ENCODE assay signal across 9 mouse cellular contexts in genomic region chr11:119916102-119916790, GRCm38 (mm10). TPM values are rescaled to one million over a fixed set of nuclear protein-coding genes. Genes with fewer than 3 reads are reported as not detected.
DNase-seq lines count a peak whose midpoint lies in the region; ATAC-seq lines count a peak whose summit lies in the region.
"Had no signal": no experiment of that assay in that cellular context is flagged by ENCODE, and none has a peak within 500 bp of the region (broad histone marks: within the 10 kb centered on the region; RNA-seq: fewer than 3 reads in every experiment).

No protein-coding gene starts in this region.

- no peak for ATAC-seq in forebrain, embryonic 12.5 days (ENCODE audit: low FRiP score)
- ATAC-seq in forebrain, embryonic 11.5 days (replicated peaks; ENCODE audit: low FRiP score): no peak
- peak; percentile 75 for ATAC-seq in intestine, embryonic 15.5 days
- peak; percentile 47; the same call in 1 of the 2 replicates for ATAC-seq in liver, embryonic 16.5 days (ENCODE audit: low read depth)
- ATAC-seq in megakaryocyte-erythroid progenitor cell, adult 5-6 weeks (replicated peaks; ENCODE audit: low FRiP score, low TSS enrichment, poor library complexity, severe bottlenecking): no peak

- H3K4me2 ChIP-seq in forebrain, embryonic 12.5 days: no peak overlapping the region
- no peak overlapping the region for H3K4me2 ChIP-seq in forebrain, embryonic 11.5 days (ENCODE audit: low read depth, low read length, severe bottlenecking)
- H3K4me2 ChIP-seq in intestine, embryonic 15.5 days (replicated peaks): peak overlapping the region; percentile 95
- no peak overlapping the region for H3K4me2 ChIP-seq in liver, embryonic 16.5 days (ENCODE audit: low read depth, low read length)

- no peak overlapping the region for H3K9ac ChIP-seq in forebrain, embryonic 12.5 days
- H3K9ac ChIP-seq in forebrain, embryonic 11.5 days (ENCODE audit: low read length): no peak overlapping the region
- H3K9ac ChIP-seq in intestine, embryonic 15.5 days: 0 out of 2 replicates have a peak overlapping the region, but pooled peaks have one; percentile 10
- no peak overlapping the region for H3K9ac ChIP-seq in liver, embryonic 16.5 days (ENCODE audit: low read depth, low read length)
- H3K9ac ChIP-seq: neural tube, embryonic 12.5 days had no signal

- no peaks in the 10 kb centered on the region for H3K9me3 ChIP-seq in forebrain, embryonic 12.5 days
- no peaks in the 10 kb centered on the region for H3K9me3 ChIP-seq in forebrain, embryonic 11.5 days (ENCODE audit: control insufficient read depth, low read length)
- H3K9me3 ChIP-seq in intestine, embryonic 15.5 days: no peaks in the 10 kb centered on the region
- H3K9me3 ChIP-seq in liver, embryonic 16.5 days (replicated peaks; ENCODE audit: control insufficient read depth, low read length): no peaks in the 10 kb centered on the region
- H3K9me3 ChIP-seq: neural tube, embryonic 12.5 days had no signal

- no peak overlapping the region for H3K4me3 ChIP-seq in forebrain, embryonic 12.5 days (replicated peaks)
- H3K4me3 ChIP-seq in forebrain, embryonic 11.5 days (ENCODE audit: low read depth, low read length): no peak overlapping the region
- H3K4me3 ChIP-seq in brown adipose tissue, adult 24 weeks (ENCODE audit: insufficient read depth, low read depth, low read length): 0 out of 2 replicates have a peak overlapping the region, but pooled peaks have one; percentile 2
- H3K4me3 ChIP-seq in intestine, embryonic 15.5 days (replicated peaks): no peak overlapping the region; the same call in 1 of the 2 replicates
- H3K4me3 ChIP-seq in liver, embryonic 16.5 days (ENCODE audit: low read depth, low read length): no peak overlapping the region
- H3K4me3 ChIP-seq: neural tube, embryonic 12.5 days had no signal

- DNase-seq in forebrain, embryonic 11.5 days (ENCODE audit: low spot score): no peak
- no peak for DNase-seq in layer of hippocampus, postnatal 10 days (ENCODE audit: low spot score in 2 of 2)
- no peak for DNase-seq in cerebellum, adult 11 months

- 92% methylated on average over 15 of the region's 15 CpGs for WGBS in forebrain, embryonic 12.5 days
- 93% methylated on average over 15 of the region's 15 CpGs for WGBS in forebrain, embryonic 11.5 days
- 71% methylated on average over 15 of the region's 15 CpGs for WGBS in intestine, embryonic 15.5 days
- WGBS in liver, embryonic 16.5 days (ENCODE audit: insufficient replicate concordance): 75% methylated on average over 15 of the region's 15 CpGs

- peaks cover 48% of the 10 kb centered on the region for H3K36me3 ChIP-seq in forebrain, embryonic 12.5 days (replicated peaks)
- peaks cover 5% of the 10 kb centered on the region; the same call in 1 of the 2 replicates for H3K36me3 ChIP-seq in forebrain, embryonic 11.5 days (ENCODE audit: control insufficient read depth, insufficient read depth, low read length)
- H3K36me3 ChIP-seq in intestine, embryonic 15.5 days: peaks cover 24% of the 10 kb centered on the region
- peaks cover 19% of the 10 kb centered on the region for H3K36me3 ChIP-seq in liver, embryonic 16.5 days (ENCODE audit: control insufficient read depth, insufficient read depth)

- H3K27ac ChIP-seq in forebrain, embryonic 12.5 days: 0 out of 2 replicates have a peak overlapping the region, but pooled peaks have one; percentile 6
- H3K27ac ChIP-seq in forebrain, embryonic 11.5 days (ENCODE audit: low read depth, low read length): no peak overlapping the region
- H3K27ac ChIP-seq in brown adipose tissue, adult 24 weeks (replicated peaks; ENCODE audit: low read depth, low read length): no peak overlapping the region
- H3K27ac ChIP-seq in intestine, embryonic 15.5 days: peak overlapping the region; percentile 71
- 0 out of 2 replicates have a peak overlapping the region, but pooled peaks have one; percentile 10 for H3K27ac ChIP-seq in liver, embryonic 16.5 days (ENCODE audit: low read length)
- H3K27ac ChIP-seq: neural tube, embryonic 12.5 days had no signal

- no peaks in the 10 kb centered on the region for H3K27me3 ChIP-seq in forebrain, embryonic 12.5 days
- no peaks in the 10 kb centered on the region for H3K27me3 ChIP-seq in forebrain, embryonic 11.5 days (ENCODE audit: control insufficient read depth, insufficient read depth, low read length)
- H3K27me3 ChIP-seq in intestine, embryonic 15.5 days (replicated peaks): no peaks in the 10 kb centered on the region
- no peaks in the 10 kb centered on the region for H3K27me3 ChIP-seq in liver, embryonic 16.5 days (ENCODE audit: control insufficient read depth, insufficient read depth, low read depth, low read length)
- H3K27me3 ChIP-seq: neural tube, embryonic 12.5 days had no signal

- H3K4me1 ChIP-seq in forebrain, embryonic 12.5 days: peaks cover 31% of the 10 kb centered on the region
- peaks cover 12% of the 10 kb centered on the region for H3K4me1 ChIP-seq in forebrain, embryonic 11.5 days (replicated peaks; ENCODE audit: control insufficient read depth, insufficient read depth, low read length)
- peaks cover 24% of the 10 kb centered on the region for H3K4me1 ChIP-seq in brown adipose tissue, adult 24 weeks (ENCODE audit: control insufficient read depth, insufficient read depth, insufficient read length, low read length)
- peaks cover 32% of the 10 kb centered on the region for H3K4me1 ChIP-seq in intestine, embryonic 15.5 days (replicated peaks)
- peaks cover 20% of the 10 kb centered on the region for H3K4me1 ChIP-seq in liver, embryonic 16.5 days (ENCODE audit: control insufficient read depth, low read depth, low read length)

RNA-seq across cellular contexts. Expression of gene Chmp6, which starts 3.0 kb away (rescaled TPM):
- polyA plus RNA-seq in forebrain, embryonic 12.5 days (2016; fragmentation: Nextera tagmentation; extraction: Ambion mirVana): 100 TPM in 2 replicates
- polyA plus RNA-seq in forebrain, embryonic 11.5 days (2014; fragmentation: Nextera tagmentation; extraction: Ambion mirVana): 104 and 107 TPM in 2 replicates
- polyA plus RNA-seq in brown adipose tissue, adult 24 weeks (2012; ENCODE audit: insufficient read depth, insufficient read length, missing spikeins): 18.2 and 22.0 TPM in 2 replicates
- polyA plus RNA-seq in intestine, embryonic 15.5 days (2015; fragmentation: Nextera tagmentation; extraction: Ambion mirVana): 88.0 and 91.1 TPM in 2 replicates
- 23.5 and 25.4 TPM in 2 replicates for polyA plus RNA-seq in liver, embryonic 16.5 days (2015; fragmentation: Nextera tagmentation; extraction: Ambion mirVana)
- 13.6 and 25.2 TPM in 2 replicates for total RNA-seq in megakaryocyte-erythroid progenitor cell, adult 5-6 weeks (2014; fragmentation: Nextera tagmentation)
- 17.7 and 92.3 TPM in 2 replicates for total RNA-seq in megakaryocyte-erythroid progenitor cell, adult 5-6 weeks (2017)
- 10 to 100 TPM; 43.0 to 44.5 TPM for total RNA-seq in layer of hippocampus, postnatal 10 days (2021)

RNA-seq across cellular contexts. Expression of gene Baiap2, which starts 26.3 kb away (rescaled TPM):
- polyA plus RNA-seq in forebrain, embryonic 12.5 days (2016; fragmentation: Nextera tagmentation; extraction: Ambion mirVana): 11.2 and 12.0 TPM in 2 replicates
- polyA plus RNA-seq in forebrain, embryonic 11.5 days (2014; fragmentation: Nextera tagmentation; extraction: Ambion mirVana): 10.4 and 12.1 TPM in 2 replicates
- polyA plus RNA-seq in brown adipose tissue, adult 24 weeks (2012; ENCODE audit: insufficient read depth, insufficient read length, missing spikeins): 2.7 and 5.5 TPM in 2 replicates
- polyA plus RNA-seq in intestine, embryonic 15.5 days (2015; fragmentation: Nextera tagmentation; extraction: Ambion mirVana): 12.0 and 13.1 TPM in 2 replicates
- polyA plus RNA-seq in liver, embryonic 16.5 days (2015; fragmentation: Nextera tagmentation; extraction: Ambion mirVana): 8.1 and 10.1 TPM in 2 replicates
- total RNA-seq in megakaryocyte-erythroid progenitor cell, adult 5-6 weeks (2014; fragmentation: Nextera tagmentation): 1.0 and 2.3 TPM in 2 replicates
- 1.5 and 17.7 TPM in 2 replicates for total RNA-seq in megakaryocyte-erythroid progenitor cell, adult 5-6 weeks (2017)
- total RNA-seq in layer of hippocampus, postnatal 10 days (2021): 100 to 1,000 TPM in 1 of 2 experiments, 10 to 100 TPM in 1; 96.2 to 102 TPM

Comparison
In these comparisons a context has a peak if more than half of its experiments do, and no peak if none do; other contexts are left out.
1. H3K27ac ChIP-seq: peak in forebrain, embryonic 12.5 days (single experiment), intestine, embryonic 15.5 days (single experiment) and liver, embryonic 16.5 days (single experiment); none in forebrain, embryonic 11.5 days (single experiment) and brown adipose tissue, adult 24 weeks (single experiment).
2. ATAC-seq: peak in intestine, embryonic 15.5 days (single experiment) and liver, embryonic 16.5 days (single experiment); none in forebrain, embryonic 12.5 days (single experiment), forebrain, embryonic 11.5 days (single experiment) and megakaryocyte-erythroid progenitor cell, adult 5-6 weeks (single experiment).